Comparison of ENCODE assay signal across 8 mouse cellular contexts in the genomic region with DNA sequence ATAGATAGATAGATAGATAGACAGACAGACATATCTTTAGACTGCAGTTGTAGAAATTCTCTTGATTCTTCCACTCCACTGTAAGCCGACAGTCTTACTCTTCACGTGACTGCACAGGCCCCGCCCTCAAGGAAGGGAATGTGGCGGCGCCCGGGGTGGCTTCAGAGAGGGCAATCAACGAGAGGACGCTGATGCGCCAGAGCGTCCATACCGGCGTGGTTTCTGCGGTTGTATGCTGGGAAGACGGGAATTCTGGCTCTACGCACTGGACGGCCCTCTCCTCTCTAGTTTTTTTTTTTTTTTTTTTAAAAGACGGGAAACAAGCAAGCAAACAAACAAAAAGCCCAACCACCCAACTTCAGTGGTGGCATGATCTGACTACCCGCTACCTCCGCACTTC. TPM values are rescaled to one million over a fixed set of nuclear protein-coding genes. Genes with fewer than 3 reads are reported as not detected.
DNase-seq lines count a peak whose midpoint lies in the region; ATAC-seq lines count a peak whose summit lies in the region.

No protein-coding gene starts in this region.

- ATAC-seq in intestine, embryonic 15.5 days = peak; percentile 81
- peak; percentile 63 for ATAC-seq in megakaryocyte-erythroid progenitor cell, adult 5-6 weeks (replicated peaks; ENCODE audit: low FRiP score, low TSS enrichment, poor library complexity, severe bottlenecking)

- H3K27me3 ChIP-seq in intestine, embryonic 15.5 days (replicated peaks) = no peaks in the 10 kb centered on the region

- peak overlapping the region; percentile 60 for H3K4me2 ChIP-seq in intestine, embryonic 15.5 days (replicated peaks)

- H3K27ac ChIP-seq in intestine, embryonic 15.5 days = peak overlapping the region; percentile 83

- 2% methylated on average over 19 of the region's 19 CpGs for WGBS in intestine, embryonic 15.5 days

- peak; percentile 95 for DNase-seq in adrenal gland, adult 2 months
- peak; percentile 94 for DNase-seq in embryo, embryonic 11 days
- peak; percentile 92 for DNase-seq in gastrocnemius, postnatal 25 days
- peak; percentile 90 to 91 for DNase-seq in left cerebral cortex, postnatal 14 days (ENCODE audit: low spot score in 2 of 2)
- DNase-seq in right cerebral cortex, postnatal 25 days = peak; percentile 88
- peak; percentile 83 to 94 for DNase-seq in urinary bladder, postnatal 36 days (ENCODE audit: low spot score in 2 of 2)

- H3K9me3 ChIP-seq in intestine, embryonic 15.5 days = no peaks in the 10 kb centered on the region

- intact Hi-C loops in left cerebral cortex, postnatal 14 days (cut with DNase I) = loop anchor here (2.0 kb wide), 1 partner anchor 165 kb away; a partner anchor contains a TSS

- peak overlapping the region; percentile 36 for H3K4me3 ChIP-seq in intestine, embryonic 15.5 days (replicated peaks)

- no peaks in the 10 kb centered on the region for H3K36me3 ChIP-seq in intestine, embryonic 15.5 days

- peak overlapping the region; percentile 52 for H3K9ac ChIP-seq in intestine, embryonic 15.5 days

- peaks cover 27% of the 10 kb centered on the region for H3K4me1 ChIP-seq in intestine, embryonic 15.5 days (replicated peaks)

RNA-seq across cellular contexts. Expression of a gene that starts 4.9 kb away (rescaled TPM):
- 10 to 100 TPM in 1 of 2 experiments, 1 to 10 TPM in 1; 7.3 to 12.4 TPM for total RNA-seq in adrenal gland, adult 2 months (2021)
- polyA plus RNA-seq in adrenal gland, adult 2 months (2012; rRNA removed) = 30.4 and 33.0 TPM in 2 replicates
- total RNA-seq in gastrocnemius, postnatal 25 days (2021) = 1 to 10 TPM; 2.3 to 3.1 TPM
- polyA plus RNA-seq in intestine, embryonic 15.5 days (2015; fragmentation: Nextera tagmentation; extraction: Ambion mirVana) = 14.3 and 15.9 TPM in 2 replicates
- total RNA-seq in left cerebral cortex, postnatal 14 days (2021) = 10 to 100 TPM; 23.7 to 28.0 TPM
- 2.2 and 3.0 TPM in 2 replicates for total RNA-seq in megakaryocyte-erythroid progenitor cell, adult 5-6 weeks (2014; fragmentation: Nextera tagmentation)
- total RNA-seq in megakaryocyte-erythroid progenitor cell, adult 5-6 weeks (2017) = 1.1 and 3.3 TPM in 2 replicates

RNA-seq across cellular contexts. Expression of a gene that starts 11.7 kb away (rescaled TPM):
- 10 to 100 TPM; 44.3 to 68.9 TPM for total RNA-seq in adrenal gland, adult 2 months (2021)
- polyA plus RNA-seq in adrenal gland, adult 2 months (2012; rRNA removed) = 54.6 and 59.9 TPM in 2 replicates
- 10 to 100 TPM; 13.4 to 15.8 TPM for total RNA-seq in gastrocnemius, postnatal 25 days (2021)
- polyA plus RNA-seq in intestine, embryonic 15.5 days (2015; fragmentation: Nextera tagmentation; extraction: Ambion mirVana) = 36.7 and 37.6 TPM in 2 replicates
- 1 to 10 TPM; 6.0 to 7.6 TPM for total RNA-seq in left cerebral cortex, postnatal 14 days (2021)
- 1.4 TPM in 1 of 2 replicates, not detected in the other for total RNA-seq in megakaryocyte-erythroid progenitor cell, adult 5-6 weeks (2014; fragmentation: Nextera tagmentation)
- total RNA-seq in megakaryocyte-erythroid progenitor cell, adult 5-6 weeks (2017) = 0.08 TPM in 1 of 2 replicates, not detected in the other

RNA-seq across cellular contexts. Expression of a gene that starts 24.1 kb away (rescaled TPM):
- total RNA-seq in adrenal gland, adult 2 months (2021) = 10 to 100 TPM; 28.3 to 41.4 TPM
- 108 TPM in 2 replicates for polyA plus RNA-seq in adrenal gland, adult 2 months (2012; rRNA removed)
- 1 to 10 TPM; 5.2 to 5.3 TPM for total RNA-seq in gastrocnemius, postnatal 25 days (2021)
- polyA plus RNA-seq in intestine, embryonic 15.5 days (2015; fragmentation: Nextera tagmentation; extraction: Ambion mirVana) = 63.9 and 64.8 TPM in 2 replicates
- 1 to 10 TPM; 3.5 to 3.9 TPM for total RNA-seq in left cerebral cortex, postnatal 14 days (2021)
- 21.8 and 27.9 TPM in 2 replicates for total RNA-seq in megakaryocyte-erythroid progenitor cell, adult 5-6 weeks (2014; fragmentation: Nextera tagmentation)
- 19.6 and 29.9 TPM in 2 replicates for total RNA-seq in megakaryocyte-erythroid progenitor cell, adult 5-6 weeks (2017)

RNA-seq across cellular contexts. Expression of a gene that starts 30.8 kb away (rescaled TPM):
- total RNA-seq in adrenal gland, adult 2 months (2021) = 100 to 1,000 TPM; 135 to 172 TPM
- 138 and 150 TPM in 2 replicates for polyA plus RNA-seq in adrenal gland, adult 2 months (2012; rRNA removed)
- total RNA-seq in gastrocnemius, postnatal 25 days (2021) = 10 to 100 TPM; 38.5 to 44.7 TPM
- polyA plus RNA-seq in intestine, embryonic 15.5 days (2015; fragmentation: Nextera tagmentation; extraction: Ambion mirVana) = 117 and 120 TPM in 2 replicates
- 100 to 1,000 TPM; 167 to 176 TPM for total RNA-seq in left cerebral cortex, postnatal 14 days (2021)
- total RNA-seq in megakaryocyte-erythroid progenitor cell, adult 5-6 weeks (2014; fragmentation: Nextera tagmentation) = 308 and 381 TPM in 2 replicates
- 409 and 443 TPM in 2 replicates for total RNA-seq in megakaryocyte-erythroid progenitor cell, adult 5-6 weeks (2017)

RNA-seq across cellular contexts. Expression of a gene that starts 43.8 kb away (rescaled TPM):
- 10 to 100 TPM in 1 of 2 experiments, 1 to 10 TPM in 1; 9.6 to 15.3 TPM for total RNA-seq in adrenal gland, adult 2 months (2021)
- polyA plus RNA-seq in adrenal gland, adult 2 months (2012; rRNA removed) = 29.8 and 37.9 TPM in 2 replicates
- total RNA-seq in gastrocnemius, postnatal 25 days (2021) = 10 to 100 TPM; 18.3 to 24.4 TPM
- 7.8 and 8.5 TPM in 2 replicates for polyA plus RNA-seq in intestine, embryonic 15.5 days (2015; fragmentation: Nextera tagmentation; extraction: Ambion mirVana)
- total RNA-seq in left cerebral cortex, postnatal 14 days (2021) = 10 to 100 TPM; 16.4 to 17.1 TPM
- total RNA-seq in megakaryocyte-erythroid progenitor cell, adult 5-6 weeks (2014; fragmentation: Nextera tagmentation) = 9.0 and 11.4 TPM in 2 replicates
- 5.2 and 6.0 TPM in 2 replicates for total RNA-seq in megakaryocyte-erythroid progenitor cell, adult 5-6 weeks (2017)

Comparison
In these comparisons a context has a peak if more than half of its experiments do, and no peak if none do; other contexts are left out.
1. Peak in every context shown above with its lines: DNase-seq, ATAC-seq, H3K4me3 ChIP-seq and H3K27ac ChIP-seq.